Mouse (Mus musculus) liver, embryonic 14.5 days (tissue): ENCODE data around the gene Pcsk1. TPM values are rescaled to one million over a fixed set of nuclear protein-coding genes. Genes with fewer than 3 reads are reported as not detected.

Experiments
- ATAC-seq: fragments of 200-750 bp; cut with Nextera tagmentation; 2 replicates; pipeline ENCODE4 v1.8.0; 2017; ENCODE audit warnings: moderate number of reproducible peaks, mild to moderate bottlenecking, moderate library complexity; ENCODE audit not compliant: insufficient read depth
- DNase-seq, 3 experiments: peaks; one replicate each; pipeline ENCODE4 v3.0.0-alpha.2; 2012 to 2013; ENCODE audit warnings: low read depth in 3 of 3, low spot score in 3 of 3
- H3K27ac ChIP-seq: fragments of 300-500 bp; sonication (generic); 2 replicates; pipeline ENCODE4 v1.5.1; 2014; ENCODE audit warnings: moderate library complexity, mild to moderate bottlenecking, control low read depth, inconsistent platforms
- H3K27me3 ChIP-seq: fragments of 300-500 bp; sonication (generic); 2 replicates; pipeline ENCODE4 v1.6.1; 2014; ENCODE audit warnings: mild to moderate bottlenecking, low read length, moderate library complexity; ENCODE audit not compliant: control insufficient read depth, insufficient read depth
- H3K36me3 ChIP-seq: fragments of 300-500 bp; sonication (generic); replicated peaks from 2 replicates; pipeline ENCODE4 v1.6.1; 2014; ENCODE audit warnings: low read depth; ENCODE audit not compliant: control insufficient read depth, insufficient read depth
- H3K4me1 ChIP-seq, 2 experiments: fragments of 200-500 bp in 1 of 2; fragments of 300-500 bp in 1 of 2; sonication (generic) in 1 of 2; replicated peaks; 2 replicates each; pipeline ENCODE4 v1.6.1; 2012 to 2014; ENCODE audit warnings: antibody characterized with exemption in 1 of 2, inconsistent platforms in 1 of 2, low read length in 1 of 2; ENCODE audit not compliant: control insufficient read depth in 2 of 2, insufficient read depth in 2 of 2
- H3K4me2 ChIP-seq: fragments of 300-500 bp; sonication (generic); 2 replicates; pipeline ENCODE4 v1.6.1; 2014; ENCODE audit warnings: low read depth, mild to moderate bottlenecking, control low read depth, moderate library complexity
- H3K4me3 ChIP-seq, 2 experiments: fragments of 200-500 bp in 1 of 2; fragments of 300-500 bp in 1 of 2; sonication (generic) in 1 of 2; 2 replicates each; pipeline ENCODE4 v1.5.1; 2012 to 2014; ENCODE audit warnings: low read depth in 2 of 2, low read length in 2 of 2, mild to moderate bottlenecking in 2 of 2, control low read depth in 1 of 2, inconsistent platforms in 1 of 2, moderate library complexity in 1 of 2; ENCODE audit not compliant: insufficient read depth in 1 of 2
- H3K9ac ChIP-seq: fragments of 300-500 bp; sonication (generic); replicated peaks from 2 replicates; pipeline ENCODE4 v1.6.1; 2014; ENCODE audit warnings: mild to moderate bottlenecking, control low read depth, moderate library complexity
- H3K9me3 ChIP-seq: fragments of 300-500 bp; sonication (generic); 2 replicates; pipeline ENCODE4 v1.6.1; 2016; ENCODE audit warnings: low read length, mixed read lengths; ENCODE audit not compliant: control insufficient read depth
- CTCF ChIP-seq: IDR thresholded peaks from 2 replicates; pipeline ENCODE4 v1.5.1; 2016; ENCODE audit warnings: antibody characterized with exemption, low read depth, control low read depth
- EP300 ChIP-seq: IDR thresholded peaks from 2 replicates; pipeline ENCODE4 v1.6.1; 2016; ENCODE audit warnings: antibody characterized with exemption, low read depth
- WGBS: fragments of 180-500 bp; shearing (Covaris S2); extraction: QIAGEN DNeasy Blood & Tissue Kit; methylation state at CpG from one replicate; pipeline ENCODE4 v1.1.7; 2014; ENCODE audit not compliant: insufficient replicate concordance; 5-methylcytosine and 5-hydroxymethylcytosine counted together
- polyA plus RNA-seq, 2 experiments: library from polyadenylated mRNA; depleted of rRNA in 1 of 2; stranded (reverse) in 1 of 2; unstranded in 1 of 2; fragments of >200 nt; fragmentation: Nextera tagmentation in 1 of 2; extraction: Ambion mirVana in 1 of 2; gene quantifications; 2 replicates each; pipeline versions ENCODE4 v1.2.1 to v1.2.3; 2012 to 2014

Pcsk1 gene
- polyA plus RNA-seq, 2 experiments = not detected

GRCm38 (mm10) chr13:75091071-75091470 lies 1.4 kb downstream of the Pcsk1 start:
- H3K27me3 ChIP-seq = peaks cover 9% of the 10 kb centered on the region
- no peak for DNase-seq
- 65% methylated on average over 5 of the region's 5 CpGs for WGBS
- no peak overlapping the region for H3K4me2 ChIP-seq
- no peak overlapping the region for H3K9ac ChIP-seq
- H3K36me3 ChIP-seq = no peaks in the 10 kb centered on the region
- no peak for ATAC-seq
- H3K27ac ChIP-seq = no peak overlapping the region
- H3K4me3 ChIP-seq = no peak overlapping the region
- no peaks in the 10 kb centered on the region for H3K9me3 ChIP-seq
- TF ChIP-seq EP300 (no peak), CTCF (no peak)
- no peaks in the 10 kb centered on the region for H3K4me1 ChIP-seq

- no peak overlapping the region for H3K9ac ChIP-seq
- H3K27ac ChIP-seq = no peak overlapping the region
- no peak overlapping the region for H3K4me3 ChIP-seq
- H3K4me2 ChIP-seq = no peak overlapping the region
- H3K4me1 ChIP-seq = no peaks in the 10 kb centered on the region
- H3K36me3 ChIP-seq = no peaks in the 10 kb centered on the region
- ATAC-seq = no peak
- no peaks in the 10 kb centered on the region for H3K9me3 ChIP-seq
- DNase-seq = no peak
- H3K27me3 ChIP-seq = peaks cover 2% of the 10 kb centered on the region
- TF ChIP-seq EP300 = no peak
- no peak for TF ChIP-seq CTCF
These were observed 5.9 kb downstream of the Pcsk1 start for GRCm38 (mm10) chr13:75095487-75095886.

GRCm38 (mm10) chr13:75113114-75113513 lies 23.5 kb downstream of the Pcsk1 start:
- DNase-seq (no peak), ATAC-seq (no peak)
- no peak overlapping the region for H3K4me3 ChIP-seq
- no peak overlapping the region for H3K27ac ChIP-seq
- 14% methylated on average over 2 of the region's 2 CpGs for WGBS
- H3K4me1 ChIP-seq = no peaks in the 10 kb centered on the region
- H3K9ac ChIP-seq = no peak overlapping the region
- H3K36me3 ChIP-seq = no peaks in the 10 kb centered on the region
- no peaks in the 10 kb centered on the region for H3K9me3 ChIP-seq
- no peaks in the 10 kb centered on the region for H3K27me3 ChIP-seq
- TF ChIP-seq CTCF = no peak
- TF ChIP-seq EP300 = no peak
- H3K4me2 ChIP-seq = no peak overlapping the region

- Histone ChIP-seq H3K27ac (no peak overlapping the region), H3K4me1 (no peaks in the 10 kb centered on the region), H3K9ac (no peak overlapping the region), H3K36me3 (no peaks in the 10 kb centered on the region), H3K4me2 (no peak overlapping the region), H3K4me3 (no peak overlapping the region), H3K9me3 (no peaks in the 10 kb centered on the region), H3K27me3 (no peaks in the 10 kb centered on the region)
- no peak for TF ChIP-seq EP300
- DNase-seq = no peak
- no peak for ATAC-seq
- 75% methylated on average over 2 of the region's 2 CpGs for WGBS
These were observed 24.4 kb downstream of the Pcsk1 start for GRCm38 (mm10) chr13:75114007-75114424.

- Histone ChIP-seq H3K9me3 (no peaks in the 10 kb centered on the region), H3K4me3 (no peak overlapping the region), H3K27ac (no peak overlapping the region), H3K4me2 (no peak overlapping the region), H3K9ac (no peak overlapping the region), H3K36me3 (no peaks in the 10 kb centered on the region), H3K27me3 (no peaks in the 10 kb centered on the region), H3K4me1 (no peaks in the 10 kb centered on the region)
- DNase-seq (no peak), ATAC-seq (no peak)
- 42% methylated on average over 1 of the region's 1 CpGs for WGBS
- no peak for TF ChIP-seq EP300
- TF ChIP-seq CTCF = no peak
These were observed 25.2 kb downstream of the Pcsk1 start for GRCm38 (mm10) chr13:75114838-75115237.

GRCm38 (mm10) chr13:75135833-75136232 lies 46.2 kb downstream of the Pcsk1 start:
- Histone ChIP-seq H3K4me3 (no peak overlapping the region), H3K27me3 (no peaks in the 10 kb centered on the region), H3K36me3 (no peaks in the 10 kb centered on the region), H3K9me3 (no peaks in the 10 kb centered on the region), H3K4me2 (no peak overlapping the region), H3K27ac (no peak overlapping the region), H3K4me1 (no peaks in the 10 kb centered on the region), H3K9ac (no peak overlapping the region)
- ATAC-seq (no peak), DNase-seq (no peak)
- no peak for TF ChIP-seq EP300
- TF ChIP-seq CTCF = no peak
